Mouse (Mus musculus) cortical plate, adult 2 months (tissue): ENCODE measurements at regions not wholly inside any gene's neighbourhood (a gene's known extent, or its start where the extent isn't known, plus 50 kb on each side); places are given as distances from the start of the nearest gene placed in this dataset.

Source experiments
- CTCF ChIP-seq: fragments of 200-500 bp; IDR thresholded peaks from 2 replicates; pipeline ENCODE4 v1.5.1; 2011; ENCODE audit warnings: mild to moderate bottlenecking, control low read depth, low read length; ENCODE audit not compliant: insufficient read depth; ENCODE audit errors: extremely low read depth
- POLR2A ChIP-seq: fragments of 200-500 bp; IDR thresholded peaks from 2 replicates; pipeline ENCODE4 v1.6.1; 2011; ENCODE audit warnings: mild to moderate bottlenecking, low read length, control low read depth; ENCODE audit not compliant: insufficient read depth; ENCODE audit errors: extremely low read depth

GRCm38 (mm10) chr4:31743776-31744175, 220.1 kb upstream of the Map3k7 start:
- TF ChIP-seq CTCF (no peak), POLR2A (no peak)
